Mouse (Mus musculus) lung, adult 2 months (tissue): ENCODE measurements around the gene Spint1.

Experiments
- CTCF ChIP-seq: fragments of 200-500 bp; IDR thresholded peaks from 2 replicates; pipeline ENCODE4 v1.5.1; 2011; ENCODE audit warnings: mild to moderate bottlenecking, low read length, control low read depth; ENCODE audit not compliant: insufficient read depth
- POLR2A ChIP-seq: fragments of 200-500 bp; IDR thresholded peaks from 2 replicates; pipeline ENCODE4 v1.6.1; 2011; ENCODE audit warnings: low read depth, mild to moderate bottlenecking, control low read depth, low read length, borderline replicate concordance; ENCODE audit errors: extremely low read depth

DNA sequence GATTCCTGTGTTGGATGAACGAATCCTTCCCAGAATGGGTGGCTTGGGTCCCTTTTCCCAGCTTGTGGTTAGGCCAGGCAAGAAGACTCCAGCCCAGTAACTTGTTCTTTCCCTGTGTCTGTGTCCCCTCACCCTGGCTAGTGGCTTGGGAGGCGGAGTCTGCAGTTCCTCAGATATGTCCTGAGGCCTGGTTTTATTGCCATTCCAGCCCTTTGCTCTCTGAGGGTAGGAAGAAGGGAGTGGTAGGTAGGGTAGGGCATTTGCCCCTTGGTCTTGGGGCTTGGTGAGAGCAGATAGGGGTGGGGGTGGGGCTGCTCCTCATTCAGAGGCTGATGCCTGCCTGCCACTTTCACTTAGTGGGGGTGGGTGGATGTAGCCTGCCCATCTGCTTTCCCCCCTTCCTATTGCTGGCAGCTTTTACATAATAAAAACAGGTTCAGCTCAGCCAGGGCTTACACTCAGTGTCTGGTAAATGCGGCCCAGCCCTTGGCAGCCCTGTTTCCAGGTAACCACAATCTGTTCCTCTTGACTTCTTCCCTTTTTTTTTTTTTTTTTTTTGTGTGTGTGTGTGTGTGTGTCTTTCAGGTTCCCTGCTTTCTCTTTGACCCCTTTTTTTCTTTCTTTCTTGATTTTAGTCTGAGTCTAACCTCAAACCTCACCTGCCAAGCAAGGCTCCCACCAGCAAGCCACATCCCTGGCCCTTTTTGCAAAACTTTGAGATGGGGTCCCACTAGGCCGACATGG lies 3.1 kb downstream of the Spint1 start:
- no peak for TF ChIP-seq POLR2A
- TF ChIP-seq CTCF = no peak
